Mouse (Mus musculus): Measurements from ENCODE around the gene Mylk4. TPM values are rescaled to one million over a fixed set of nuclear protein-coding genes. Genes with fewer than 3 reads are reported as not detected.

The Mylk4 gene
- total RNA-seq, 4 experiments from 2014 or later, result 1,586 to 2,341 (median 2,026) TPM

Other genes with a start within 250 kb of the Mylk4 start
- gene Wrnip1, start 18.1 kb upstream of the Mylk4 start, total RNA-seq (2022), result 1 to 10 TPM; 4.2 to 7.9 (median 6.0) TPM
- not detected for gene D930007J09Rik, start 18.9 kb upstream of the Mylk4 start, total RNA-seq (2022)
- 1 to 10 TPM; 1.7 to 3.9 (median 3.1) TPM for gene Serpinb1a, start 67.2 kb upstream of the Mylk4 start, total RNA-seq (2022)
- gene Serpinb1c, start 114.3 kb upstream of the Mylk4 start, total RNA-seq (2022), result 1 to 10 TPM; 1.2 to 3.9 (median 2.1) TPM
- 1 to 10 TPM; 1.6 to 2.7 (median 2.3) TPM for gene Serpinb6b, start 181.3 kb upstream of the Mylk4 start, total RNA-seq (2022)
- gene Serpinb9, start 219.3 kb upstream of the Mylk4 start, total RNA-seq (2022), result 1 to 10 TPM; 1.5 to 2.5 (median 1.9) TPM
- not detected for gene Serpinb9b, start 243.5 kb upstream of the Mylk4 start, total RNA-seq (2022)

All from gastrocnemius, adult 8-10 months (tissue).